13 mouse cellular contexts compared by ENCODE assay signal in genomic region chr4:83342268-83342970, GRCm38 (mm10). TPM values are rescaled to one million over a fixed set of nuclear protein-coding genes. Genes with fewer than 3 reads are reported as not detected.
DNase-seq lines count a peak whose midpoint lies in the region; ATAC-seq and TF ChIP-seq lines count a peak whose summit lies in the region.
"Had no signal": no experiment of that assay in that cellular context is flagged by ENCODE, and none has a peak within 500 bp of the region (broad histone marks: within the 10 kb centered on the region; RNA-seq: fewer than 3 reads in every experiment).

No protein-coding gene starts in this region.

- H3K36me3 ChIP-seq in intestine, embryonic 16.5 days (ENCODE audit: control insufficient read depth, insufficient read depth, low read length): no peaks in the 10 kb centered on the region
- no peaks in the 10 kb centered on the region for H3K36me3 ChIP-seq in forebrain, embryonic 10.5 days (replicated peaks)
- no peaks in the 10 kb centered on the region for H3K36me3 ChIP-seq in forebrain, postnatal 0 days (ENCODE audit: insufficient read depth)
- H3K36me3 ChIP-seq: liver, embryonic 12.5 days had no signal

- peaks cover 4% of the 10 kb centered on the region; the same call in 1 of the 2 replicates for H3K4me1 ChIP-seq in intestine, embryonic 16.5 days (ENCODE audit: control insufficient read depth, insufficient read depth, low read length)
- H3K4me1 ChIP-seq in forebrain, embryonic 10.5 days: peaks cover 7% of the 10 kb centered on the region; the same call in 1 of the 2 replicates
- H3K4me1 ChIP-seq in forebrain, postnatal 0 days (ENCODE audit: insufficient read depth): no peaks in the 10 kb centered on the region
- H3K4me1 ChIP-seq: liver, embryonic 12.5 days had no signal

- no peak overlapping the region for H3K27ac ChIP-seq in intestine, embryonic 16.5 days (ENCODE audit: low read length)
- H3K27ac ChIP-seq in forebrain, embryonic 10.5 days: no peak overlapping the region
- H3K27ac ChIP-seq in forebrain, postnatal 0 days (ENCODE audit: low read depth, low read length): no peak overlapping the region
- H3K27ac ChIP-seq: liver, embryonic 12.5 days had no signal

- peak; percentile 22 for DNase-seq in adrenal gland, postnatal 10 days
- DNase-seq in adrenal gland, postnatal 25 days: no peak
- DNase-seq in ovary, postnatal 36 days (ENCODE audit: low spot score): peak; percentile 22
- DNase-seq in ovary, postnatal 10 days (ENCODE audit: low spot score): no peak
- no peak for DNase-seq in forebrain, embryonic 10.5 days (ENCODE audit: extremely low spot score, low spot score)
- no peak for DNase-seq in forebrain, postnatal 0 days
- no peak for DNase-seq in cerebellum, postnatal 10 days
- DNase-seq: B cell, adult 2 months; cerebellum, postnatal 36 days; heart, postnatal 36 days; kidney, adult 8-10 months had no signal

- H3K27me3 ChIP-seq in intestine, embryonic 16.5 days (replicated peaks; ENCODE audit: control insufficient read depth, insufficient read depth, low read length): no peaks in the 10 kb centered on the region
- no peaks in the 10 kb centered on the region for H3K27me3 ChIP-seq in forebrain, embryonic 10.5 days (ENCODE audit: poor library complexity, severe bottlenecking)
- H3K27me3 ChIP-seq in forebrain, postnatal 0 days (ENCODE audit: insufficient read depth, low read length): no peaks in the 10 kb centered on the region

- ATAC-seq in intestine, embryonic 16.5 days: peak; percentile 53
- ATAC-seq in forebrain, postnatal 0 days: no peak
- ATAC-seq: liver, embryonic 12.5 days had no signal

- TF ChIP-seq CTCF in forebrain, postnatal 0 days (IDR thresholded peaks at IDR 0.05; ENCODE audit: low read depth): no peak

- no peak overlapping the region for H3K4me3 ChIP-seq in intestine, embryonic 16.5 days (ENCODE audit: low read length)
- no peak overlapping the region for H3K4me3 ChIP-seq in forebrain, embryonic 10.5 days
- H3K4me3 ChIP-seq in forebrain, postnatal 0 days (ENCODE audit: low read depth, low read length): no peak overlapping the region
- H3K4me3 ChIP-seq: liver, embryonic 12.5 days had no signal

- 47% methylated on average over 14 of the region's 14 CpGs for WGBS in intestine, embryonic 16.5 days
- 47% methylated on average over 14 of the region's 14 CpGs for WGBS in forebrain, embryonic 10.5 days
- 71% methylated on average over 14 of the region's 14 CpGs for WGBS in forebrain, postnatal 0 days

- no peaks in the 10 kb centered on the region for H3K9me3 ChIP-seq in intestine, embryonic 16.5 days (ENCODE audit: control insufficient read depth, low read length)
- no peaks in the 10 kb centered on the region for H3K9me3 ChIP-seq in forebrain, embryonic 10.5 days
- H3K9me3 ChIP-seq in forebrain, postnatal 0 days (ENCODE audit: low read length): no peaks in the 10 kb centered on the region
- H3K9me3 ChIP-seq: liver, embryonic 12.5 days had no signal

- no peak overlapping the region for H3K9ac ChIP-seq in intestine, embryonic 16.5 days (ENCODE audit: low read depth, low read length)
- no peak overlapping the region for H3K9ac ChIP-seq in forebrain, postnatal 0 days
- H3K9ac ChIP-seq: liver, embryonic 12.5 days had no signal

- H3K4me2 ChIP-seq in intestine, embryonic 16.5 days (ENCODE audit: low read depth, low read length): 0 out of 2 replicates have a peak overlapping the region, but pooled peaks have one; percentile 8
- H3K4me2 ChIP-seq in forebrain, postnatal 0 days (ENCODE audit: low read depth): no peak overlapping the region
- H3K4me2 ChIP-seq: liver, embryonic 12.5 days had no signal

RNA-seq across cellular contexts. Expression of gene Ttc39b, which starts 18.4 kb away (rescaled TPM):
- 10 to 100 TPM; 16.4 to 17.0 TPM for total RNA-seq in adrenal gland, postnatal 10 days (2021)
- total RNA-seq in adrenal gland, postnatal 25 days (2021): 16.7 and 19.6 TPM in 2 replicates
- polyA plus RNA-seq in intestine, embryonic 16.5 days (2015; fragmentation: Nextera tagmentation; extraction: Ambion mirVana): 1.4 and 2.4 TPM in 2 replicates
- 1.7 and 3.1 TPM in 2 replicates for polyA plus RNA-seq in forebrain, embryonic 10.5 days (2016; fragmentation: Nextera tagmentation; extraction: Ambion mirVana)
- total RNA-seq in forebrain, postnatal 0 days (2014; rRNA removed): 9.4 and 20.3 TPM in 2 replicates
- polyA plus RNA-seq in forebrain, postnatal 0 days (2015; fragmentation: Nextera tagmentation; extraction: Ambion mirVana): 4.6 and 5.1 TPM in 2 replicates

Comparison
In these comparisons a context has a peak if more than half of its experiments do, and no peak if none do; other contexts are left out.
1. DNase-seq: peak in adrenal gland, postnatal 10 days (single experiment) and ovary, postnatal 36 days (single experiment); none in adrenal gland, postnatal 25 days (single experiment), ovary, postnatal 10 days (single experiment), forebrain, embryonic 10.5 days (single experiment), forebrain, postnatal 0 days (single experiment) and cerebellum, postnatal 10 days (0 of 2).